Mouse (Mus musculus) CH12.LX (cell line): ENCODE measurements at regions not wholly inside any gene's neighbourhood (a gene's known extent, or its start where the extent isn't known, plus 50 kb on each side); places are given as distances from the start of the nearest gene placed in this dataset.

Experiments used
- DNase-seq: peaks from one replicate; pipeline ENCODE4 v3.0.0-alpha.2; 2013; ENCODE audit errors: extremely low read depth
- H3K27ac ChIP-seq: 2 replicates; pipeline ENCODE4 v1.5.1; 2012; ENCODE audit warnings: low read depth, mild to moderate bottlenecking, control low read depth, moderate library complexity; ENCODE audit not compliant: insufficient read depth
- H3K27me3 ChIP-seq: replicated peaks from 2 replicates; pipeline ENCODE3; 2012; ENCODE audit warnings: inconsistent platforms
- H3K36me3 ChIP-seq, 2 experiments: replicated peaks in 1 of 2; 2 replicates each; pipeline versions ENCODE3 to v1.6.1; 2012; ENCODE audit warnings: inconsistent platforms in 1 of 2, low read length in 1 of 2, mild to moderate bottlenecking in 1 of 2, mixed read lengths in 1 of 2, moderate library complexity in 1 of 2; ENCODE audit not compliant: control insufficient read depth in 1 of 2, insufficient read depth in 1 of 2
- H3K4me1 ChIP-seq, 2 experiments: 2 replicates each; pipeline ENCODE4 v1.6.1; 2012; ENCODE audit warnings: inconsistent platforms in 1 of 2, moderate library complexity in 1 of 2; ENCODE audit not compliant: insufficient read depth in 2 of 2, control insufficient read depth in 1 of 2
- H3K4me2 ChIP-seq: 2 replicates; pipeline ENCODE4 v1.6.1; 2012; ENCODE audit warnings: low read depth, mild to moderate bottlenecking, control low read depth; ENCODE audit not compliant: poor library complexity, insufficient read depth, severe bottlenecking
- H3K4me3 ChIP-seq, 3 experiments: fragments of 150-350 bp in 1 of 3; sonication (generic) in 1 of 3; replicated peaks in 1 of 3; 2 replicates each; pipeline versions ENCODE3 to v1.5.1; 2011 to 2012; ENCODE audit warnings: low read depth in 2 of 3, low read length in 2 of 3, mild to moderate bottlenecking in 2 of 3, moderate library complexity in 2 of 3, control low read depth in 1 of 3, improper control_type of control experiment in 1 of 3, inconsistent platforms in 1 of 3, mixed read lengths in 1 of 3; ENCODE audit not compliant: poor library complexity in 1 of 3
- H3K79me2 ChIP-seq: replicated peaks from 2 replicates; pipeline ENCODE4 v1.6.1; 2012; ENCODE audit warnings: mild to moderate bottlenecking, moderate library complexity; ENCODE audit not compliant: control insufficient read depth, poor library complexity, insufficient read depth, severe bottlenecking; ENCODE audit errors: extremely low read depth
- H3K9ac ChIP-seq: 2 replicates; pipeline ENCODE4 v1.6.1; 2012; ENCODE audit warnings: low read depth, mild to moderate bottlenecking, control low read depth, moderate library complexity; ENCODE audit not compliant: insufficient read depth
- H3K9me3 ChIP-seq: replicated peaks from 2 replicates; pipeline ENCODE3; 2012; ENCODE audit warnings: low read length, inconsistent platforms, mixed read lengths
- BHLHE40 ChIP-seq: IDR thresholded peaks from 2 replicates; pipeline ENCODE4 v1.6.1; 2011; ENCODE audit warnings: mild to moderate bottlenecking, low read depth, low read length, improper control_type of control experiment
- CHD2 ChIP-seq: IDR thresholded peaks from 2 replicates; pipeline ENCODE4 v1.6.1; 2011; ENCODE audit warnings: low read length, improper control_type of control experiment
- CTCF ChIP-seq, 2 experiments: IDR thresholded peaks in 1 of 2; conservative IDR thresholded peaks in 1 of 2; 2 replicates each; pipeline ENCODE4 v1.5.1; 2011 to 2012; ENCODE audit warnings: low read depth in 2 of 2, low read length in 2 of 2, improper control_type of control experiment in 1 of 2, inconsistent platforms in 1 of 2, mild to moderate bottlenecking in 1 of 2, moderate library complexity in 1 of 2
- E2F4 ChIP-seq: IDR thresholded peaks from 2 replicates; pipeline ENCODE4 v1.6.1; 2011; ENCODE audit warnings: low read depth, low read length, improper control_type of control experiment; ENCODE audit not compliant: insufficient replicate concordance
- ELF1 ChIP-seq: IDR thresholded peaks from 2 replicates; pipeline ENCODE4 v1.6.1; 2014; ENCODE audit warnings: low read depth, mild to moderate bottlenecking, inconsistent platforms, low read length, improper control_type of control experiment
- EP300 ChIP-seq: IDR thresholded peaks from 2 replicates; pipeline ENCODE4 v1.6.1; 2011; ENCODE audit warnings: low read length, improper control_type of control experiment
- ETS1 ChIP-seq: conservative IDR thresholded peaks from 2 replicates; pipeline ENCODE4 v1.6.1; 2012; ENCODE audit warnings: low read depth, mild to moderate bottlenecking, inconsistent platforms, low read length, improper control_type of control experiment, moderate library complexity
- GABPA ChIP-seq: IDR thresholded peaks from 2 replicates; pipeline ENCODE4 v1.6.1; 2012; ENCODE audit warnings: low read depth, low read length, improper control_type of control experiment, inconsistent platforms; ENCODE audit not compliant: insufficient replicate concordance
- JUN ChIP-seq: IDR thresholded peaks from 2 replicates; pipeline ENCODE4 v1.6.1; 2011; ENCODE audit warnings: low read depth, mild to moderate bottlenecking, low read length, improper control_type of control experiment, moderate library complexity; ENCODE audit not compliant: insufficient read depth
- JUND ChIP-seq: conservative IDR thresholded peaks from 2 replicates; pipeline ENCODE4 v1.6.1; 2011; ENCODE audit warnings: low read depth, low read length, improper control_type of control experiment
- KAT2A ChIP-seq: IDR thresholded peaks from 2 replicates; pipeline ENCODE4 v1.6.1; 2012; ENCODE audit warnings: low read length, improper control_type of control experiment, inconsistent platforms; ENCODE audit not compliant: insufficient replicate concordance
- MAFK ChIP-seq: IDR thresholded peaks from 2 replicates; pipeline ENCODE4 v1.6.1; 2011; ENCODE audit warnings: low read length, improper control_type of control experiment; ENCODE audit not compliant: insufficient replicate concordance
- MAX ChIP-seq: IDR thresholded peaks from 2 replicates; pipeline ENCODE4 v1.6.1; 2011; ENCODE audit warnings: low read length, improper control_type of control experiment
- MEF2A ChIP-seq: IDR thresholded peaks from 2 replicates; pipeline ENCODE4 v1.6.1; 2014; ENCODE audit warnings: low read depth, mild to moderate bottlenecking, inconsistent platforms, low read length, improper control_type of control experiment, borderline replicate concordance
- MYC ChIP-seq: IDR thresholded peaks from 2 replicates; pipeline ENCODE4 v1.6.1; 2011; ENCODE audit warnings: low read depth, mild to moderate bottlenecking, improper control_type of control experiment, low read length
- POLR2AphosphoS2 ChIP-seq: IDR thresholded peaks from 2 replicates; pipeline ENCODE4 v1.6.1; 2011; ENCODE audit warnings: low read depth, low read length, improper control_type of control experiment
- RAD21 ChIP-seq: IDR thresholded peaks from 2 replicates; pipeline ENCODE4 v1.6.1; 2011; ENCODE audit warnings: low read depth, mild to moderate bottlenecking, low read length, improper control_type of control experiment, moderate library complexity
- RCOR1 ChIP-seq: conservative IDR thresholded peaks from 2 replicates; pipeline ENCODE4 v1.6.1; 2012; ENCODE audit warnings: low read depth, mild to moderate bottlenecking, inconsistent platforms, low read length, improper control_type of control experiment
- TBP ChIP-seq: conservative IDR thresholded peaks from 2 replicates; pipeline ENCODE4 v1.6.1; 2011; ENCODE audit warnings: low read depth, low read length, improper control_type of control experiment
- USF1 ChIP-seq: IDR thresholded peaks from 2 replicates; pipeline ENCODE4 v1.6.1; 2014; ENCODE audit warnings: low read depth, mild to moderate bottlenecking, inconsistent platforms, low read length, improper control_type of control experiment
- USF2 ChIP-seq: conservative IDR thresholded peaks from 2 replicates; pipeline ENCODE4 v1.6.1; 2011; ENCODE audit warnings: low read depth, low read length, improper control_type of control experiment
- ZC3H11A ChIP-seq: IDR thresholded peaks from 2 replicates; pipeline ENCODE4 v1.6.1; 2012; ENCODE audit warnings: low read depth, mild to moderate bottlenecking, inconsistent platforms, low read length, improper control_type of control experiment
- ZKSCAN1 ChIP-seq: IDR thresholded peaks from 2 replicates; pipeline ENCODE4 v1.6.1; 2012; ENCODE audit warnings: low read depth, inconsistent platforms, low read length, improper control_type of control experiment, borderline replicate concordance
- ZMIZ1 ChIP-seq: IDR thresholded peaks from 2 replicates; pipeline ENCODE4 v1.6.1; 2012; ENCODE audit warnings: low read depth, mild to moderate bottlenecking, inconsistent platforms, low read length, improper control_type of control experiment
- ZNF384 ChIP-seq: IDR thresholded peaks from 2 replicates; pipeline ENCODE4 v1.6.1; 2012; ENCODE audit warnings: low read depth, low read length, improper control_type of control experiment, inconsistent platforms
- dilution Hi-C: fragments of 300-500 bp; cut with MboI; formaldehyde crosslinking; loops from 2 replicates; pipeline ENCODE4 v1.14.3; 2020; ENCODE audit warnings: low sequenced_read_pairs; ENCODE audit not compliant: extremely low pct_unique_long_range_greater_than_20kb, extremely low pct_ligation_motif_present
- in situ Hi-C: fragments of 300-500 bp; cut with MboI; formaldehyde crosslinking; loops from 3 replicates; pipeline ENCODE4 v1.14.3; 2019; ENCODE audit warnings: low sequenced_read_pairs, low pct_ligation_motif_present, low pct_unique_long_range_greater_than_20kb, mixed read lengths

- no peak overlapping the region for H3K9ac ChIP-seq
- no peaks in the 10 kb centered on the region for H3K27me3 ChIP-seq
- in situ Hi-C loops: no loop called here
- H3K79me2 ChIP-seq: no peaks in the 10 kb centered on the region
- H3K4me1 ChIP-seq: peaks cover 0 to 5% of the 10 kb centered on the region in 2 experiments; a peak in 1 of 4 replicates
- H3K27ac ChIP-seq: no peak overlapping the region
- no peaks in the 10 kb centered on the region for H3K36me3 ChIP-seq
- DNase-seq: no peak
- no peak overlapping the region for H3K4me2 ChIP-seq
- no peak overlapping the region for H3K4me3 ChIP-seq
- no peak for TF ChIP-seq USF1
- TF ChIP-seq MEF2A: no peak
- no peak for TF ChIP-seq USF2
- TF ChIP-seq EP300: no peak
- TF ChIP-seq CHD2: no peak
- no peak for TF ChIP-seq ZNF384
- TF ChIP-seq KAT2A: no peak
- no peak for TF ChIP-seq TBP
- TF ChIP-seq MAX: no peak
- TF ChIP-seq ETS1: no peak
- TF ChIP-seq, all 38 proteins: peak for 0
- H3K9me3 ChIP-seq: no peaks in the 10 kb centered on the region
- dilution Hi-C loops: no loop called here
These were observed 456.3 kb upstream of the Mctp2 start for GRCm38 (mm10) chr7:72762711-72763110.

GRCm38 (mm10) chr7:72768705-72769104 is 462.3 kb upstream of the Mctp2 start:
- Histone ChIP-seq H3K4me2 (no peak overlapping the region), H3K36me3 (no peaks in the 10 kb centered on the region), H3K9ac (no peak overlapping the region), H3K4me3 (no peak overlapping the region), H3K9me3 (no peaks in the 10 kb centered on the region), H3K27me3 (no peaks in the 10 kb centered on the region), H3K4me1 (peaks cover 0 to 5% of the 10 kb centered on the region in 2 experiments; a peak in 1 of 4 replicates), H3K27ac (no peak overlapping the region), H3K79me2 (no peaks in the 10 kb centered on the region)
- in situ Hi-C loops (no loop called here), dilution Hi-C loops (no loop called here)
- DNase-seq: no peak
- TF ChIP-seq E2F4: no peak
- TF ChIP-seq GABPA: no peak
- TF ChIP-seq MAFK: no peak

GRCm38 (mm10) chr7:72774031-72774770 is 467.8 kb upstream of the Mctp2 start:
- in situ Hi-C loops: no loop called here
- TF ChIP-seq BHLHE40 (no peak), ZKSCAN1 (no peak), JUN (no peak), POLR2AphosphoS2 (no peak), ZC3H11A (no peak), RAD21 (no peak), E2F4 (no peak), MYC (no peak), TBP (no peak), ELF1 (no peak), ZMIZ1 (no peak), RCOR1 (no peak), CTCF (conservative IDR thresholded peaks at IDR 0.05 in 1 of 2, IDR thresholded peaks at IDR 0.05 in 1 of 2; ENCODE audit: low read depth in 2 of 2, low read length in 2 of 2) (no peak), EP300 (no peak), USF1 (no peak), JUND (no peak)
- TF ChIP-seq, all 38 proteins: peak for 0
- no peak overlapping the region for H3K9ac ChIP-seq
- H3K4me1 ChIP-seq: no peaks in the 10 kb centered on the region
- H3K4me3 ChIP-seq: no peak overlapping the region
- no peaks in the 10 kb centered on the region for H3K36me3 ChIP-seq
- H3K4me2 ChIP-seq: no peak overlapping the region
- dilution Hi-C loops: no loop called here
- no peak overlapping the region for H3K27ac ChIP-seq
- H3K27me3 ChIP-seq: no peaks in the 10 kb centered on the region
- no peak for DNase-seq
- no peaks in the 10 kb centered on the region for H3K79me2 ChIP-seq
- H3K9me3 ChIP-seq: peaks cover 3% of the 10 kb centered on the region
